Mouse (Mus musculus): Measurements from ENCODE around the gene Rtn4.

GRCm38 (mm10) chr11:29749468-29749829 lies 56.7 kb downstream of the Rtn4 start:
- TF ChIP-seq CTCF (IDR thresholded peaks at IDR 0.05; ENCODE audit: low read depth, low read length) (no peak), POLR2A (IDR thresholded peaks at IDR 0.05; ENCODE audit: insufficient read depth, low read length) (no peak)
